Mouse (Mus musculus) cortical plate, adult 2 months (tissue): Measurements from ENCODE around the gene Grn. TPM values are rescaled to one million over a fixed set of nuclear protein-coding genes. Genes with fewer than 3 reads are reported as not detected.
A peak's percentile ranks its signal among the peaks of the same experiment; 100 is the strongest.

Source experiments
- H3K27ac ChIP-seq: fragments of 200-500 bp; 2 replicates; pipeline ENCODE4 v1.5.1; 2012; ENCODE audit warnings: low read length, control low read depth, inconsistent platforms; ENCODE audit not compliant: insufficient read depth
- H3K4me1 ChIP-seq: fragments of 200-500 bp; 2 replicates; pipeline ENCODE4 v1.6.1; 2011; ENCODE audit warnings: low read length; ENCODE audit not compliant: control insufficient read depth, insufficient read depth
- H3K4me3 ChIP-seq: fragments of 200-500 bp; 2 replicates; pipeline ENCODE4 v1.5.1; 2011; ENCODE audit warnings: mild to moderate bottlenecking, low read length, control low read depth; ENCODE audit not compliant: insufficient read depth
- CTCF ChIP-seq: fragments of 200-500 bp; IDR thresholded peaks from 2 replicates; pipeline ENCODE4 v1.5.1; 2011; ENCODE audit warnings: mild to moderate bottlenecking, control low read depth, low read length; ENCODE audit not compliant: insufficient read depth; ENCODE audit errors: extremely low read depth
- POLR2A ChIP-seq: fragments of 200-500 bp; IDR thresholded peaks from 2 replicates; pipeline ENCODE4 v1.6.1; 2011; ENCODE audit warnings: mild to moderate bottlenecking, low read length, control low read depth; ENCODE audit not compliant: insufficient read depth; ENCODE audit errors: extremely low read depth
- polyA plus RNA-seq: library from polyadenylated mRNA; depleted of rRNA; stranded (reverse); fragments of >200 nt; gene quantifications from 2 replicates; pipeline ENCODE4 v1.2.3, GENCODE M21; 2012

The Grn gene
- polyA plus RNA-seq, 1 experiment = 64.6 TPM

DNA sequence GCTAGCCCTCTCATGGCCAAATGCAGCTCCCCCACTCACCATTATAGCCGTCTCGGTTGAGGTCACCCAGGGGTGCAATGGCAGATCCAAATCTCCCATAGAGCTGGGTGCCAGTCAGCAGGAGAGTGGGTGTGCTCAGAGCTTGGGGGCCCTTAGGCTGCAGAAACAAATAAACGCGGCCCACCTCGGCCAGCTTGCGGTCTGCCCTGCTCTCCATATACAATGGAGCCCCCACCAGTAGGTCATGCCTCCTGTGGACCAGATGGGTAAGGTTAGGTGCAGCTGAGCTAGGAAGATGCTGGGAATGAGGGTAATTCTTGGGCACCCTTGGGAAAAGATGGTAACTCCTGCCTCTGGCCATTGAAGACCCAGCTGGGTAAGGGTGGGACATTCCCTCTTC, 34.8 kb downstream of the Grn start:
- no peak for TF ChIP-seq CTCF
- TF ChIP-seq POLR2A = no peak
- H3K4me1 ChIP-seq = no peaks in the 10 kb centered on the region
- no peak overlapping the region for H3K4me3 ChIP-seq
- no peak overlapping the region for H3K27ac ChIP-seq

- Histone ChIP-seq H3K4me3 (no peak overlapping the region), H3K27ac (no peak overlapping the region)
- TF ChIP-seq POLR2A = no peak
- TF ChIP-seq CTCF = no peak
Observed at GRCm38 (mm10) chr11:102465713-102466436, 35.8 kb downstream of the Grn start.

DNA sequence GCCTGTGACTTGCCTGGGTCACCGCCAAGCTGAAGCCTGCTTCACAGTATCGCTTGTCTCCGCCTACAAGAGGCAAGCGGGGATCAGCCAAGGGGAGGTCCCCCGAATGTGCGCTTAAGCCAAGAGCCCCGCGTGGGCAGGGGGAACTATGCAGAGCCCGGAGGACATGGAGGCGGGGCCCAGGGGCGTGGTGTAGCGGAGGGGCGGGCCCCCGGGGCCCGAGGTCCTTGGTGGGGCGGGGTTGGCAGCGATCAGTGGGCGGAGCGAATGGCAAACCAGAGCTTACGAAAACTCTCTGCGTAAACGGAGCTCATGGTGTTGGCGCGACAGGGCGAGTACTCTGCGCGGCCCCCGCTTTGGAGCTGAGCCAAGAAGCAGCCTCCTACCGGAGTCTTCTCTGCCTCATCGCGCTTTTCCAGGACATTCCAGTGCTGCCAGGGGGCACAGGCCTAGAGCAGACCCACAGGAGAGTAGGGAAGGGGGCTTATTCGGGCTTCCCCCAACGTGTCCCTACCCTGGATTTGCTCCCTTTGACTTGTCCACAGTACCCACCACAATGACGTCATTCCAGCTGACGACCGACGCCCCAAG, 37.0 kb downstream of the Grn start:
- TF ChIP-seq CTCF = no peak
- 0 out of 2 replicates have a peak, but pooled peaks have one; percentile 21 for TF ChIP-seq POLR2A

More at GRCm38 (mm10) chr11:102465713-102466436, 35.8 kb downstream of the Grn start:
- H3K4me1 ChIP-seq = no peaks in the 10 kb centered on the region

DNA sequence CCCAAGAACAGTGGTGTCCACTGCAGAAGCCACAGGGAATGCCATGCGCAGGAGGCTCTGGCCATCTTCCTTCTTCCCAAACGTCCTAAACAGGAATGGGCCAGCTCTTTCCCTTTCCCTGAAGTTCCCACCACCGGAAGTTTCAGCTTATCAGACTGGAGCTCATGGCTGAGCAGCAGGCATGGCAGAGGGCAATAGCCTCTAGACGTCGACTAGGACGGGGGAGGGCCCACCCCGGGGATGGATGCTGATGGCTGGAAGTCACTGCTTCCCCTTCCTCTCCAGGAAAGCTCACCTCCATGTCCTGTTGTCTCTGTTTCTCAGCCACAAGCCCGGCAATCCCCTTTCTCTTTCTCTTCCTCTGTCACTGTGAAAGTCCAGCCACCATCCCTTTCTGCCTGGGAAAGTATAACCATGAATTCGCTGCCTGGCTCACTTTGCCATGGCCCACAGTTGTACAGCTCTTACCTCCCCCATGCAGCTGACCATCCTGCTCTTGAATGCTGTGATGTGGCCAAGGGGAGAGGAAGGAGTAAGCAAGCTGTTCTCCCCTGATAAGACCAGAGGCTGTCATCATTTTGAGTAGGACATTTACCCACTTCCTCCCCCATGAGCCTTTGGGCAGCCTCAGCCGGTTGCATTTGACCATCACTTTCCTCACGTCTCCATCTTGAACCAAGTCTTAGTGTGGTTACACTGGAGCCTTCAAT, 39.7 kb downstream of the Grn start, which contains the start of gene Itga2b:
Gene Itga2b (minus strand): TSS at position 475 of the 710 bp plus-strand sequence.
- H3K27ac ChIP-seq = no peak within 1 kb of the TSS
- no peak for TF ChIP-seq CTCF
- TF ChIP-seq POLR2A = no peak
- H3K4me1 ChIP-seq = no peaks in the 10 kb centered on the region
- H3K4me3 ChIP-seq = no peak within 1 kb of the TSS

More for the DNA sequence above, 37.0 kb downstream of the Grn start:
- peak overlapping the region; percentile 17 for H3K4me3 ChIP-seq
- H3K27ac ChIP-seq = no peak overlapping the region
- no peaks in the 10 kb centered on the region for H3K4me1 ChIP-seq

- Histone ChIP-seq H3K4me3 (no peak overlapping the region), H3K4me1 (no peaks in the 10 kb centered on the region), H3K27ac (no peak overlapping the region)
- TF ChIP-seq CTCF (no peak), POLR2A (no peak)
Observed at GRCm38 (mm10) chr11:102475027-102475426, 44.9 kb downstream of the Grn start.

GRCm38 (mm10) chr11:102478671-102479070, 48.6 kb downstream of the Grn start:
- TF ChIP-seq POLR2A (no peak), CTCF (no peak)
- Histone ChIP-seq H3K4me3 (no peak overlapping the region), H3K27ac (no peak overlapping the region), H3K4me1 (no peaks in the 10 kb centered on the region)

DNA sequence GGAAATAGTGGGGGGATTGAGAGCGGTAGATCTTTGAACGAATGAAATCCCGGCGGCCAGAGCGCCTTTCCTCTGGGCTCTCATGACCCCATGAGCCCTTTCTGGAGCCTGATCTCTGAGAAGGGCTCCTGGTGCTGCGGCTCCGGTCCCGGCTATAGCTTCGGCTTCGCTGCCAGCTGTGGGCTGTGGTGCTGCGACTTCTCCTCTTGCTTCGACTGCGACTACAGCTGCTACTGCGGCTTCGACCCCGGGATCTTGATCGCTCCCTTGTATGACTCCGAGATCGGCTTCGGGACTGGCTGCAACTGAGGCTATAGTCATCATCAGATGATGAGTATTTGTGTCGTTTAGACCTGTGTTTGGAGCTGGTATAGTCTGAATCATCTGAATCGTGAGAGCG, 49.5 kb downstream of the Grn start:
- Histone ChIP-seq H3K4me1 (no peaks in the 10 kb centered on the region), H3K27ac (no peak overlapping the region), H3K4me3 (no peak overlapping the region)
- TF ChIP-seq CTCF (no peak), POLR2A (no peak)

GRCm38 (mm10) chr11:102480111-102480510, 50.0 kb downstream of the Grn start:
- H3K4me3 ChIP-seq = no peak overlapping the region
- TF ChIP-seq CTCF = no peak
- no peak for TF ChIP-seq POLR2A
- H3K4me1 ChIP-seq = no peaks in the 10 kb centered on the region

DNA sequence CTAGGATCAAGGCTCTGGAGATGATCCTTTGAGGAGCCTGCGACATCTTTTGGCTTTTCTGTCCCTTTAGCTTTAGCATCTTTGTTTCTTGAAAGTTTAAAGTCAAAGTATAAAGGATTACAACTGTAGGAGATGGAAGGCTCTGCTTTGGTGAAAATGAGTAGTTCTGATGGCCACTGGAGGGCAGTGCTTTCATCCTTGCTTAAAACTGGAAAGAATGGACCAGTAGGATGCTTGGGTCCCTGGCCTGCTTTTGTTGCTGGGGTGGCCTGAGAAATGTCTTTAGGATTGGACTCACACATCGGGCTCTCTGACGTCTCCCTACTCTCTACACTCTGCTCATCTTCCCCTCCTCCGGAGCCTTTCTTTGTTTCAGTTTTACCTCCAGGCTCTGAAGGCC, 50.8 kb downstream of the Grn start:
- Histone ChIP-seq H3K4me1 (no peaks in the 10 kb centered on the region), H3K27ac (no peak overlapping the region), H3K4me3 (no peak overlapping the region)
- TF ChIP-seq CTCF (peak; percentile 31; the same call in 1 of the 2 replicates), POLR2A (no peak)

More at GRCm38 (mm10) chr11:102480111-102480510, 50.0 kb downstream of the Grn start:
- H3K27ac ChIP-seq = no peak overlapping the region
